Mouse (Mus musculus) heart, embryonic 15.5 days (tissue): ENCODE results near the gene Acd. TPM values are rescaled to one million over a fixed set of nuclear protein-coding genes. Genes with fewer than 3 reads are reported as not detected.
A peak's percentile ranks its signal among the peaks of the same experiment; 100 is the strongest.

Experiments used
- ATAC-seq: fragments of 200-750 bp; cut with Nextera tagmentation; replicated peaks from 2 replicates; pipeline ENCODE4 v1.8.0; 2017; ENCODE audit warnings: low read depth, moderate TSS enrichment; ENCODE audit not compliant: insufficient number of reproducible peaks, insufficient read depth, low FRiP score
- H3K27ac ChIP-seq: fragments of 300-500 bp; sonication (generic); 2 replicates; pipeline ENCODE4 v1.5.1; 2015; ENCODE audit warnings: mild to moderate bottlenecking, inconsistent platforms
- H3K27me3 ChIP-seq: fragments of 300-500 bp; sonication (generic); 2 replicates; pipeline ENCODE4 v1.6.1; 2015; ENCODE audit warnings: inconsistent platforms
- H3K36me3 ChIP-seq: fragments of 300-500 bp; sonication (generic); 2 replicates; pipeline ENCODE4 v1.6.1; 2015; ENCODE audit warnings: mild to moderate bottlenecking, inconsistent platforms
- H3K4me1 ChIP-seq: fragments of 300-500 bp; sonication (generic); replicated peaks from 2 replicates; pipeline ENCODE4 v1.6.1; 2015; ENCODE audit warnings: inconsistent platforms
- H3K4me2 ChIP-seq: fragments of 300-500 bp; sonication (generic); 2 replicates; pipeline ENCODE4 v1.6.1; 2015; ENCODE audit warnings: inconsistent platforms, mild to moderate bottlenecking, moderate library complexity
- H3K4me3 ChIP-seq: fragments of 300-500 bp; sonication (generic); 2 replicates; pipeline ENCODE4 v1.5.1; 2015; ENCODE audit warnings: mild to moderate bottlenecking, inconsistent platforms
- H3K9ac ChIP-seq: fragments of 300-500 bp; sonication (generic); 2 replicates; pipeline ENCODE4 v1.6.1; 2015; ENCODE audit warnings: mild to moderate bottlenecking, inconsistent platforms
- H3K9me3 ChIP-seq: fragments of 300-500 bp; sonication (generic); replicated peaks from 2 replicates; pipeline ENCODE4 v1.6.1; 2016; ENCODE audit warnings: inconsistent platforms
- WGBS: fragments of 180-500 bp; shearing (Covaris S2); methylation state at CpG from one replicate; pipeline ENCODE4 v1.1.7; 2015; ENCODE audit warnings: mixed read lengths; 5-methylcytosine and 5-hydroxymethylcytosine counted together
- polyA plus RNA-seq: library from polyadenylated mRNA; unstranded; fragments of >200 nt; fragmentation: Nextera tagmentation; extraction: Ambion mirVana; gene quantifications from 2 replicates; pipeline ENCODE4 v1.2.1, GENCODE M21; 2015

The Acd gene
- polyA plus RNA-seq, 1 experiment from 2014 or later: 33.7 TPM

DNA sequence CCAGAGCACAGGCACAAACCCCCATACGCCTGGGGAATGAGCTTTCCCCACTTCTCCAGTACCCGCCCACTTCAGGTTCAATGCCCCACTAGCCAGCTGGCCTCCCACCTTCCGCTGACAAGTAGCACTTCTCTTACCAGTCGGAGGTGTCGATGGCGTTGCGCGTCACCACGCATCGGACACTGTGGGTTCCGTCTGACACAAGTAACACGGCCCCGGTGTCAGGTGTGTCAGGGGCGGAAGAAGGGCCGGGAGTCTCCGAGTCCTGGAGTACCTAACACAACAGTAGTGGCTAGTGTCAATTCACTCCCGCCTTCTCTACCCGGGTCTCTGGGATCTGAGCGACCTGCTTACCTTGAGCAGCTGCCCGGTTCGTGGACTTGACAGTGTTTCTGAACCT, 336 bp downstream of the Acd start:
- Histone ChIP-seq H3K9ac (peak overlapping the region; percentile 70), H3K27me3 (peaks cover 2% of the 10 kb centered on the region; the same call in 1 of the 2 replicates), H3K9me3 (no peaks in the 10 kb centered on the region), H3K4me2 (peak overlapping the region; percentile 91), H3K4me1 (peaks cover 17% of the 10 kb centered on the region), H3K36me3 (peaks cover 30% of the 10 kb centered on the region; the same call in 1 of the 2 replicates), H3K27ac (peak overlapping the region; percentile 95), H3K4me3 (peak overlapping the region; percentile 80)
- peak; percentile 25 for ATAC-seq
- under 1% methylated on average over 21 of the region's 21 CpGs for WGBS

DNA sequence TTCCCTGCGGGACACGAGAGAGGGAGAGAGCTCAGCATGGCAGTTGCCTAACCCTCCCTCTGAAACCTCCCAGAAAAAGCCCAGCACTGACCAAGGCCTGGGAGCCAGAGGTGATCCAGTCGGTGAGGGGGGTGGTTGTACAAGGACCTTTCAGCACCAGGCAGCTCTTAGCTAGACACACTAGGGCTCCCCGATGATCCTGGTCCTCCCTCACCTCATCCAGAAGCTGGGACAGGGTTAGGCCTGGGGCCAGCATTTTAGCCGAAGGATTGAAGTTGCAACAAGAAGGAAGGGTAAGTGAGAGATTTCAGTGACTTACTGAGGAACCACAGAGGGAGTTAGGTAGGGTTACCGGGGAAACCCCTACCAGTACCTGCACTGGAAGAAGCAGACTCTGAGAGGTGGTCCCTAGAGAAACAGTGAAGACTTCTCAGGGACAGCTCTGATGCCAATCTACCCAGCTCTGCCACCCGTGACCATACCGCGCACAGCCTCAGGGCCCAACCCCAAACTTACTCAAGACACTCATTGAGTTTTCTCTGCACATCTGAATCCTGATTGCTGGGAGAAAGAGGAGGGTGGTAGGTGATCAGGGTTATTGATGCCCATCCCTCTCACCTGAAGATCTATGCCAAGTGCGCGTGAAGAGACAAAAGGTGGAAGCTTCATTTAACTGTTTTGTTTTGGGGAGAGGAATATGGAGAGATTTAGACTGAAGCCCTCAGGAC, 1.2 kb downstream of the Acd start:
- H3K9me3 ChIP-seq: no peaks in the 10 kb centered on the region
- peak overlapping the region; percentile 70 for H3K9ac ChIP-seq
- peaks cover 30% of the 10 kb centered on the region; the same call in 1 of the 2 replicates for H3K36me3 ChIP-seq
- H3K27me3 ChIP-seq: peaks cover 5% of the 10 kb centered on the region; the same call in 1 of the 2 replicates
- peaks cover 17% of the 10 kb centered on the region for H3K4me1 ChIP-seq
- no peak for ATAC-seq
- H3K4me2 ChIP-seq: peak overlapping the region; percentile 91
- 88% methylated on average over 11 of the region's 11 CpGs for WGBS
- peak overlapping the region; percentile 80 for H3K4me3 ChIP-seq
- no peak overlapping the region for H3K27ac ChIP-seq

- Histone ChIP-seq H3K27ac (no peak overlapping the region), H3K9me3 (no peaks in the 10 kb centered on the region), H3K4me1 (peaks cover 25% of the 10 kb centered on the region), H3K4me3 (no peak overlapping the region), H3K4me2 (no peak overlapping the region), H3K9ac (no peak overlapping the region), H3K36me3 (peaks cover 30% of the 10 kb centered on the region; the same call in 1 of the 2 replicates), H3K27me3 (peaks cover 13% of the 10 kb centered on the region)
- WGBS: 93% methylated on average over 5 of the region's 5 CpGs
- no peak for ATAC-seq
Measured at GRCm38 (mm10) chr8:105698734-105699133, 2.2 kb downstream of the Acd start.

DNA sequence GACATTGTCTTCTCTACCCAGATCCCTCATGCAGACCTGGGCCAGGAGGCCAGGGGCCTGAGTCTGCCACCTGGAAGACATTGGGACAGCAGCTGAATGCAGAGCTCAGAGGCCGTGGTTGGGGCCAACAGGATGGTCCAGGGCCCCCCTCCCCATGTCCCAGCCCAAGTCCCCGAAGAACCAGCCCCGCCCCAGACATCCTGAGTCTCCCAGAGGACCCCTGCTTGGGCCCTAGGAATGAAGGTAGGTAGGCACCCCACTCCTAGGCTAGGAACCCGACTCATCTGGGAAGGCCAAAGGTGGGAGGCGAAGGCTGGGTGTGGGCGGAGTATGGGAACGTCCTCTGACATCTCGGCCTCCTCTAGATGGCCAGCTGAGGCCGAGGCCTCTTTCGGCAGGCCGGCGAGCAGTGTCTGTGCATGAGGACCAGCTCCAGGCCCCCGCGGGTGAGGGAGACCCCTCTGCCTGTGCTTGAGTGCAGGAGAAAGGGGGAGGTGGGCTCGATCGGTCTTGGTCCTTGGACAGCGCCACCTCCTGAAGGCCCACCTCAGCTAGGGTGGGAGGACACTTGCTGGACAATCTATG, 3.6 kb downstream of the Acd start:
- no peaks in the 10 kb centered on the region for H3K9me3 ChIP-seq
- H3K4me1 ChIP-seq: peaks cover 27% of the 10 kb centered on the region
- H3K4me2 ChIP-seq: no peak overlapping the region
- 93% methylated on average over 17 of the region's 17 CpGs for WGBS
- no peak overlapping the region for H3K4me3 ChIP-seq
- peaks cover 22% of the 10 kb centered on the region; the same call in 1 of the 2 replicates for H3K36me3 ChIP-seq
- peaks cover 13% of the 10 kb centered on the region for H3K27me3 ChIP-seq
- no peak overlapping the region for H3K9ac ChIP-seq
- H3K27ac ChIP-seq: no peak overlapping the region
- ATAC-seq: no peak

GRCm38 (mm10) chr8:105695080-105695780, 5.7 kb downstream of the Acd start:
- Histone ChIP-seq H3K27ac (no peak overlapping the region), H3K36me3 (peaks cover 22% of the 10 kb centered on the region; the same call in 1 of the 2 replicates), H3K9ac (no peak overlapping the region), H3K4me1 (peaks cover 16% of the 10 kb centered on the region), H3K27me3 (peaks cover 13% of the 10 kb centered on the region), H3K4me2 (no peak overlapping the region), H3K4me3 (no peak overlapping the region), H3K9me3 (no peaks in the 10 kb centered on the region)
- ATAC-seq: no peak
- WGBS: 70% methylated on average over 30 of the region's 30 CpGs

DNA sequence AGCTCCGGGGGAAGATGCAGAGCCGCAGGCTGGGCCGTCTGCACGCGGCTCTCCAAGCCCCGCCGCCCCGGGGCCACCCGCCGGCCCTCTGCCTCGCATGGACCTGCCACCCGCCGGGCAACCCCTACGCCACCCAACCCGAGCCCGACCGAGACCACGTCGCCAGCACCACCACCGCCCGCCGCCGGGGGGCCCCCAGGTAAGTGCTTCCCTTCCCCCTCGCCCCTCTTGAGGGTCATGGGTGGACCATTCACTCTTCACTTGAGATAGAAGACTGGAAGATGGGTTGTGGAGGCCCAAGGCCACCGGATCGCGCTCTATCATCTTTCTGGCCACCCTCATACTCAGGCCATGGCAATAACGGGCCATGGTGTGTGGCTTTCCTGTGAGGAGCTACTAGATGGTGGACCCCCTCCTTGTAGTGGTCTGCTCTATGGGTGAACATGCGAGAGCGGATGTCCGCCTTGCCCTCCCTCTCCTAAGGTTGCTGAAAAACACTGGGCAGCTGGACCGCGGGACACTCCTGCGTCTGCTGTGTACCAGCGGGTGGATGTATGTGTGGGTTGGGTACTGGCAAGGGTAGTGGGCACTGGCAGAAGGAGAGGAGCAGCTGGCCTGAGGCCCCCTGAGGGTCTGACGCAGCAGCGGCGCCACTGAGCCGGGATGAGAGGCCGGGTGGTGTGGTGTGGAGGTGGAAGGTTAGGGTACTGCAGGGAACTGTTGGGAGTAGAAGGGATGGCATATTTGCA, 6.7 kb downstream of the Acd start:
- peaks cover 10% of the 10 kb centered on the region for H3K4me1 ChIP-seq
- peak overlapping the region; percentile 88 for H3K4me2 ChIP-seq
- peaks cover 22% of the 10 kb centered on the region; the same call in 1 of the 2 replicates for H3K36me3 ChIP-seq
- H3K27me3 ChIP-seq: peaks cover 23% of the 10 kb centered on the region
- H3K9ac ChIP-seq: peak overlapping the region; percentile 31; the same call in 1 of the 2 replicates
- no peak overlapping the region for H3K27ac ChIP-seq
- no peaks in the 10 kb centered on the region for H3K9me3 ChIP-seq
- ATAC-seq: no peak
- 11% methylated on average over 40 of the region's 40 CpGs for WGBS
- peak overlapping the region; percentile 49 for H3K4me3 ChIP-seq

- peaks cover 19% of the 10 kb centered on the region; the same call in 1 of the 2 replicates for H3K36me3 ChIP-seq
- peak overlapping the region; percentile 49 for H3K4me3 ChIP-seq
- peak overlapping the region; percentile 31; the same call in 1 of the 2 replicates for H3K9ac ChIP-seq
- no peak overlapping the region for H3K27ac ChIP-seq
- H3K4me2 ChIP-seq: peak overlapping the region; percentile 88
- no peak; the same call in 1 of the 2 replicates for ATAC-seq
- peaks cover 24% of the 10 kb centered on the region for H3K27me3 ChIP-seq
- H3K9me3 ChIP-seq: no peaks in the 10 kb centered on the region
- peaks cover 10% of the 10 kb centered on the region for H3K4me1 ChIP-seq
- WGBS: 7% methylated on average over 30 of the region's 30 CpGs
Measured at GRCm38 (mm10) chr8:105693648-105694047, 7.3 kb downstream of the Acd start.

- H3K4me1 ChIP-seq: peaks cover 10% of the 10 kb centered on the region
- peaks cover 9% of the 10 kb centered on the region; the same call in 1 of the 2 replicates for H3K36me3 ChIP-seq
- H3K27me3 ChIP-seq: peaks cover 25% of the 10 kb centered on the region
- no peak overlapping the region for H3K27ac ChIP-seq
- no peaks in the 10 kb centered on the region for H3K9me3 ChIP-seq
- ATAC-seq: no peak
- no peak overlapping the region for H3K4me3 ChIP-seq
- WGBS: 87% methylated on average over 11 of the region's 11 CpGs
- no peak overlapping the region for H3K9ac ChIP-seq
- H3K4me2 ChIP-seq: no peak overlapping the region
Measured at GRCm38 (mm10) chr8:105692449-105693182, 8.3 kb downstream of the Acd start.

DNA sequence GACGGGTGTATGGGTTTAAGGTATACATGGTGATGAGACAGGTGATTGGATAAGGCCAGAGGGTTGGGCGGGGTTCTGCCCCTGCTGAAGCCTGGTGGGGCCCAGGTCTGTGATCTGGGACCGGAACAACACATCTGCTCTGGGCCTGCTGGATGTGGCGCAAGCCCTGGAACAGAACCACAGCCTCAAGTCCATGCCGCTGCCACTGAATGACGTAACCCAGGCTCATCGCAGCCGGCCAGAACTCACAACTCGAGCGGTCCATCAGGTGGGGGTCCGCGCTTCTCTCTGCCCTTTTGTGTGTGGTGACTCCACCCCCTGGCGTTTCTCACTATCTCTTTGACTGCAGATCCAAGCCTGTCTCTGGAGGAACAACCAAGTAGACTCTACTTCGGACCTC, 9.9 kb downstream of the Acd start:
- ATAC-seq: no peak
- Histone ChIP-seq H3K27me3 (peaks cover 30% of the 10 kb centered on the region), H3K9ac (no peak overlapping the region), H3K4me1 (peaks cover 13% of the 10 kb centered on the region), H3K9me3 (no peaks in the 10 kb centered on the region), H3K4me2 (no peak overlapping the region), H3K27ac (no peak overlapping the region), H3K4me3 (no peak overlapping the region), H3K36me3 (no peaks in the 10 kb centered on the region)
- 75% methylated on average over 14 of the region's 14 CpGs for WGBS

DNA sequence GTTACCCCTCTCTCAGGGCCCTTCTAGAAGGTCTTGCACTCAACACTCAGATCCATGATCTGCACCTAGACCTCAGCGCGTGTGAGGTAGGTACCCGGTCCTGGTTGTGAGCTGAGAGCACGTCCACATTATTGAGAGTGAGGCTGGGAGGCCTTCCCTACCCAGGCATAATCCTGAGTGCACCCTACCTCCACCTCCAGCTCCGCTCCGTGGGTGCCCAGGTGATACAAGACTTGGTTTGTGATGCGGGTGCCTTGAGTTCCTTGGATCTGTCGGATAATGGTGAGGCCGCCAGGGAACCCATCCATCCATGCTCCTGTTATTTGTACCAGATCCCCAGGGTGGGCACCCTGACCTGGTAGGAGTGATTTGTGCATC, 10.9 kb downstream of the Acd start:
- Histone ChIP-seq H3K9ac (no peak overlapping the region), H3K27me3 (peaks cover 24% of the 10 kb centered on the region), H3K9me3 (no peaks in the 10 kb centered on the region), H3K27ac (no peak overlapping the region), H3K4me1 (peaks cover 17% of the 10 kb centered on the region), H3K4me3 (no peak overlapping the region), H3K36me3 (no peaks in the 10 kb centered on the region), H3K4me2 (no peak overlapping the region)
- WGBS: 84% methylated on average over 9 of the region's 9 CpGs
- no peak for ATAC-seq
